Mouse (Mus musculus) kidney, adult 11 months (tissue): ENCODE measurements around the gene Man2a1.
A peak's percentile ranks its signal among the peaks of the same experiment; 100 is the strongest.

ENCODE experiments used
- DNase-seq: peaks from one replicate; pipeline ENCODE4 v3.0.0; 2022

Man2a1 gene

DNA sequence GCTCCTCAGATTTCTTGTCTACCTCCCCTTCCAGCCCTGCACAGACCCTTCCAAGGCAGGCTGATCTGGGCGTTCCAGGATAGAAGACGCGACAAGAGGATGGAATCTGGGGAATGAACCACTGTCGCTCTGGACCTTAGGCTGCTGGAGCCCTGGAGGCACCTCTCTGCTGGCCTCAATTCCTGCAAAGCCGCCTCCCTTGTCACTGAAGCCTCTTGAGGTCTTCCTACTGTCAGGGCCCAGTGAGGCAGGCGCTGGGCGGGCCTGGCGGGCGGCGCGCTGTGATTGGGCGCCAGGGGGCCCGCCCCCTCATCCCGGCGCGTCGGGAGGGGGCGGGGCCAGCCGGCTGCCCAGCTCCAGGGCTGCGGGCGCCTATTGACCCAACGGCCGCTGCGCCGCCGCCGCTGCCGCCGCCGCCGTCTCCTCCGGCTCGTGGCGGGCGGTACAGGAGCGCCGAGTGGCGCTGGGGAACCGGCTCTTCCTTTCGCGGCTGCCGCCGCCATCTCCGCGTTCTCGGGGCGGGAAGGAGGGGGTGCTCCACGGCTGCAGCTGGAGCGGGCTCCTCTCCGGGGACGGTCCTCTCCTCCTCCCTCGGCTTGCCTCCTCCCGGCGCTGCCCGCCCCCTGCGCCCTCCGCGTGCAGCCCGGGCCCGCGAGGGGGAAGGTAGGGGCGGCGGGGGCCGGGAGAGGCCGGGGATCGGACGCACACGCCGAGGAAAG is at the start of gene Man2a1:
Gene Man2a1, plus strand, starts transcription at position 365 of the 719 bp plus-strand sequence.
- peak; percentile 91 for DNase-seq

DNA sequence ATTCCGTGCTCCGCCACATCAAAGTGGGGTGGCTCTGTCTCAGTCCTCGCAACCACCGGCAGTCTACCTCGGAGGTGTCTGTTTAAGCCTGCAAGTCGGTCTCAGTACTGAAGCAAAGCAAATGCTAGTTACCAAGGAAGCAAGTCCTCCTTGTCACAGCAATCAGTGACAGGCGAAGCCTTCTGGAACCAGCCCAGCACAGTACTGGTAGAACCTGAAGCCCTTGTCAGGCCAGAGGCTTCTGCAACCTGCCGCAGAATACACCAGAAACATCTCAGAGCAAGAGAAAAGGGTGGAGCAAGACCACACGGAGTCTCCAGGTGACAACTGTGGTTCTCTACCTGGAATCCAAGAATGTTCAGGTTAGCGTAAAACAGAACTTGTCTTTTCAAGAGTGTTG is 47.2 kb upstream of the Man2a1 start:
- no peak for DNase-seq

DNA sequence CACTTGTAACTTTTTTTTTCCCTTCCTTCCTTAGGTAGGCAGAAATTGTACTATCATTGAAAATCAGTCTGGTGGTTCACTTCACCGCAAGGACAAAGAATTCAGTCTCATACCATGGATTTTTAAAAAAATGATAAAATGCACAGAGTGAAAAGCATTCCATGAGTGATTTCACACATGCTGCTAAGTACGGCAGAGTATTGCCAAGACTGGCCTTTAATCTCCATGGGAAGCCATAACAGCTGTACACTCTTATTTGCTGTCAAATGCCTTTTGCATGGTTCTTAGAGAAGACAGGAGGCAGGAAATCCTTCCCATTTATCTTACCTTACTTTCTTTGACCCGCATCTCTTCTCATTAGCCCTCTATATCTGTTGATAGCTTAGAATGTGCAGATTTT is 45.6 kb upstream of the Man2a1 start:
- no peak for DNase-seq

DNA sequence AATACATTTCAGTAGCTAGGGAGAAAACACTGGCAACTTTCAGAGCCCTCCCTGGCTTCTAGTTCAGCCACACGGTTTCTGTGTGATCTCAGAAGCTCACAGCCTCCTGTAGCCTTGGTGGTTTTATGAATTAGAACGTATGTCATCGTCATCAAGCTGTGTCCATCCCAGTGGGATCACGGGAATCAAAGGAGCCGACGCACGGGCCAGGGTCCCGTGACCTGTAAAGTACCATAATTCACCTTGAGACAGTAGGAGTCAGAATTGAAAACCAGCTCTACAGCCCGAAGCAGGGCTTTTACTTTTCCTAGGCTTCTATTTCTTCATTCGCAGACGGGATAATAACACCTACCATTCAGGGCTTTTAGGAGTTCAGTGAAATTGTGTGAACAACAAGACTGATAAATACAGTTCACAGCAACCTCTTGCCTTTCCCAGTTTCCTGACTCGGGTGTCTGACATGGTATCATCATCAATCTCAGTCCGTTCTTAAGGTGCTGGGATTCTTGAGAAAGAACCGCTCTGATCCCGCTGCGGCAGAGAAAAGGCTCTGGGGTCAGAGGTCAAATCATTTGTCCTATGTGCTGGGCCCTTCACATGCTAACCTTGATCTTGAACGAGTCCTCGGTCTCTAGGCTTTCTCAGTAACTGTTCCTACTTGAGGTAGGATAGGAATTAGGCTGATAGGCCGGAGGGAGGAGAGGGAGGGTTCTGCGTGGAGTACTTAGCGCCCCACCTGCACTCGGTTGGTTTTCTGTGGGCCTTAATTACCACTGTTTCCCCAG is 43.7 kb upstream of the Man2a1 start:
- no peak for DNase-seq

DNA sequence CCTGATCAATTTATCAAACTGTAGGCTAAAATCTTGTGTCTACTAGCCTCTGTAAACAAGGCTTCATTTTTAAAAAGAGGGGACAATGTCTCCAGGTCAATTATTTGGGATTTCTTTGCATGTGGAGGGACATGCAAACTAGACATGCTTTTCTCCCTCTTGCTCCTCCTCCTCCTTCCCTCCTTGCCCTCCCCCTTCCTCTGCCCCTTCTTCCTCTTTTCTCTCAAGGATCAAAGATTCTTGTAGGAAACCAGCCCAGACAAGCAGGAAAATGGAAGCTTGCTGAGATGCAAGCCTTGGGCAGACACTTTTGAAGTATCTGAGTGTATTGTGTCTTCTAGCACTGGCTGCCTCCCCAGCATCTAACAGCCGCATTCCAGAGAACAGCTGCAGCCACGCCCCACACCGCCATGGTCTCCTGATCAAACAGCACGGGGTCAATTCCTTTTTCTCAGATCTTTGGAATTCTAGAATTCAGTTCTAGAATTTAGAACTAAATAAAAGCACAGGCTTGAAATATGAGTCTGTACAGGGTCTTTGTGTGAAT is 41.5 kb upstream of the Man2a1 start:
- DNase-seq = no peak

DNA sequence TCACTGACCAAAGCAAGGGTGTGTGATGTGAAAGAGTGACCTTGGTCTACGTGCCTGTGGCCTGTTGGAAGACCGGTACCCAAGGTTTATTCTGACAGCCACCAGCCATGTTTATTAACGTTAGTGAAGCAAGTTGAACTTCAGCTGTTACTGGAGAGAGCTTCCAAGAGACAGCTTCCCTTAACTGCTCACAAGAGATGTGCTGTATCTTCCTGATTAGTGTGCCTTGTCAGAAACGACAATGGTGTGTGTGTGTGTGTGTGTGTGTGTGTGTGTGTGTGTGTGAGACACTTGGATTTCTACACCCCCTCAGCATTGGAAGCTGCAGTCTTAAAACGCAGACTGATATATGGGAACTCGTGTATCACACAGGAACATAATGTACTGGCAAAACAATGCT is 34.1 kb upstream of the Man2a1 start:
- no peak for DNase-seq

DNA sequence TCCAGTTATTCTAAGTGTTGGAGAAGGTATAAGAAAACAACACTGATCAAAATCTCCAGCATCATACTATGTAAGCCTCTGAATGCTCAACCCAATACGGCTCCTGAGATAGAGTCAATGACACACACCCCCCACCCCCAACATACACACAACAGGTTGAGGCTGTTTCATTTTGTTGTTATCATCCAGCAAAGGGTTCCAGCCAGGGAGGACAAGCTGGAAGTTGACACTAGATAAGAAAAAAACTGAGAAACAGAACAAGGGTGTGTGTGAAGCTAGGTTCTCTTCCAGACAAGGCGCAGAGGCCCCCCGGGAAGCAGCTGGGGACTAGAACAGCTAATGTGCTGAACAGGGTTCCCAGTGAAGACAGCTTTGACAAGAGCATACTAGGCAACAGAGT is 33.0 kb upstream of the Man2a1 start:
- DNase-seq = no peak

DNA sequence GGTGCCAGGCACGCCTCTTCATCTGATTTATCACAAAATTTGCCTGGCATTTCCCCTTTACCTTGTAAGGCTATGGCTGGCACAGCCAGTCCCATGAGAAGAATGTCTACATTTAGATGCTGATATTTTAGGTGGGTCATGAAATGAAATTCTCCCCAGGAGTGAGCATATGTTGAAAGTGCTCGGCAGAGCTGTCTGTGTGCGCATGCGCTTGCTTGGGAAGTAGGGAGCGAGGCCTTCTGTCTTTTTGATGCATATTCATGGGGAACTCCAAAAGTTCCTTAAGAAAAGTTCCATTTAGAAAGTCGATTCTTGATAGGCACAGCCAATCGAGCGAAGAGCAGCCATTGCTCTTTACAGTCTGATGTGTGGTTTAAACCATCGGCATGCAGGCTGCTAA is 26.6 kb upstream of the Man2a1 start:
- DNase-seq = no peak

- no peak for DNase-seq
These were observed 25.3 kb upstream of the Man2a1 start for GRCm38 (mm10) chr17:64575240-64575639.

DNA sequence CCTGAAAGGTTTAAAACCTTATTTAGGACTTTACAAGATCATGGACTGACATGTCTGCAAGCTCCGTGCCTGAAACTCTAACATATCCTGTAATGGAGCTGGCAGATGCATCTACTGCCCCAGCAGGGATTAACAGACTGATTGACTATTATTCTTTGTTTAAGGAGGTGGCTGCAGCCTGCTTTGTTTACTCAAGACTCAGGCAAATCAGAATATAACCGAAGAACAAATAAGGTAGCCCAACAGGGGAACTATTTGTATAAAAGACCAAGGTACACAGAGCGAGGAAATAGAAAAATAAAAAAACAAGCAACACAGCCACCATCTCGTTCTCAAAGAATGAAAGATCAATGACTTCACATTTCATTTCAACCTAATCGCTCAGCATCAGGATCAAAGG is 23.1 kb upstream of the Man2a1 start:
- no peak for DNase-seq

DNA sequence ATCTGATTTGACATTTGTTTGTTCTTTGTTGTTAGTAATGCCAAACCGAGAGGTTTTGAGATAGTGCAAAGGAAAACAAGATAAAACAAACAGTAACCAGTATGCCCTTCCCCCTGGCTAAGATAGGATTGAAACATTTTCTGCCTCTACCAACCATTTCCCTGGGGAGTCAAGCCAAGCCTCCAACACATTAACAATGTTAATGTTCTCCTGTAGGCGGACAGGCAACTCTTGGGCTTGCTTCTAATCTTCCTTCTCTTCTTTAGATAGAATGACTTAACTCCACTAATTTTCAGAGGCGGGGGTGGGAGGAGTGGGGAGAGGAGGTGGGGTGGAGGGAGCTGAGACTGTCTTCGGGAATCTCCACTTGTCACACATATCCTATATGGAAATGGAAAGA is 22.2 kb upstream of the Man2a1 start:
- DNase-seq = no peak

GRCm38 (mm10) chr17:64579696-64580095 is 20.8 kb upstream of the Man2a1 start:
- DNase-seq = no peak

- no peak for DNase-seq
These were observed 19.4 kb upstream of the Man2a1 start for GRCm38 (mm10) chr17:64581133-64581532.

GRCm38 (mm10) chr17:64581962-64582361 is 18.6 kb upstream of the Man2a1 start:
- DNase-seq = no peak

DNA sequence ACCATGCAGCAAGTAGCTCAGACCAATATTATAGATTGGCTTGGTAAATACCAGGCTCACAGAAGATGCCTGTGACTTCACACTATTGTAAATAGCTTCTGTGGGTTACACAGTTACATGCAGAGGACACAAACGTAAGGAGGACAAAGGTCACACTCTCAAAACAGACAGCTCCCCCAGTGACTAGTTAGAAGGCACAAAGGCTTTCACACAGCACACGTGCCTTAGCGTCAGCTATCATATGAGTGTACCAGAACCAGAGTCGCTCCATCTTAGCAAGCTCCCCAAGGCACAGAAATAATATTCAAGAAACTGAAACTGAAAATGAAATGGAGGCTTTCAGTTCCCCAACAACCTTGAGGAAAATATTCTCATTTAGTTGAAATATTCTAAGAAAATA is 10.1 kb upstream of the Man2a1 start:
- DNase-seq = no peak

DNA sequence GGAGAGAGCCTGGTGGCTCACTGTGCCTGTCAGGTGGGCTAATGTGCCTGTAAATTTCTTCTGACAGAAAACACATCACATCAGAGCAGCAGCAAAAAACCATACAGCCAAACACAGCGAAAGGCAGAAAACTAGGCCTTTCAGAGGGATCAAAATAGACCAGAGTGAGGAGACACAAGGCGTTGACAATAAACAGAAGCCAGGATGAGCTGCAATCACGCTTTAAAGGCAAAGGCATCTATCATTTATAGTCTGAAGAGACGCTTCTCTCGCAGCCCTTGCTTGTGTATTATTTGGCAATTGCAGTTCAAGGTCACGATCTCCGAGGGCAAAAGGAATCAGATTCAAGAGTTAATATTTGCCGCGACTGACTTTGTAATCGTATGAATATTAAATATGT is 9.2 kb upstream of the Man2a1 start:
- DNase-seq = no peak

- no peak for DNase-seq
These were observed 8.2 kb upstream of the Man2a1 start for GRCm38 (mm10) chr17:64592355-64592754.

DNA sequence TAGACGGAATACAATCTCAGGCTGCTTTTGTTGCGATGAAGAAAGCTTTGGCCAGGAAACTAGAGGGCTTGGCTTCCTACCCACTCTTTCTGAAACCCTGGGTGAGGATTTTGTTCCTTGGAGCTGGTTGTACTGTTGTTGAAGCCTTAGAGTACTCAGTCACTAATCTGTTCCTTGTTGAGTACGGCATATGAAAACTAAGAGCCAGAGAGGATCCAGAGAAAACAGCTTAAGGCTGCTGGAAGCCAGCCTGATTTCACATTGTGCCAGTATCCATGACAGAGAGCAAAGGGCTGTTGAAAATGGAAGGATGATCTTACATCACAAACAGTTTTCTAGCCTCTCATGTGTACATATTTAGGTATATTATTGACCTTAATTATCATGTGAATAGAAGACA is 7.7 kb upstream of the Man2a1 start:
- DNase-seq = no peak

DNA sequence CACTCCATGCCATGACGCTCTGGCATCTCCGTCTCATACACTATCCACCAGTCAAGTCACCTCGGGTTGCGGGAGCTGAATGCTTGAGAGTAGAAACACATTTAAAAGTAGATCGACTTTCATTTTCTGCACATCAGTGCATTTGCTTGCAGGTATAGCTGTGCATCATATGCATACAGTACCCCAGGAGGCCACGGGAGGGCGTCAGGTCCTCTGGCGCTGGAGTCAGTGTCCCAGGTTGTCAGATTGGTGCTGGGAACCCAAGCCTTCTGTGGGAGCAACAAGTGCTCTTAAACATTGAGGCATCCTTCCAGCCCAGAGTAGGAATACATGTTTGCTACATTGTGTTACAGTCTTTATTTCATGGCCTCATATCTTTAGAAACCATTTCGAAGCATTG is 2.8 kb upstream of the Man2a1 start:
- DNase-seq = no peak

DNA sequence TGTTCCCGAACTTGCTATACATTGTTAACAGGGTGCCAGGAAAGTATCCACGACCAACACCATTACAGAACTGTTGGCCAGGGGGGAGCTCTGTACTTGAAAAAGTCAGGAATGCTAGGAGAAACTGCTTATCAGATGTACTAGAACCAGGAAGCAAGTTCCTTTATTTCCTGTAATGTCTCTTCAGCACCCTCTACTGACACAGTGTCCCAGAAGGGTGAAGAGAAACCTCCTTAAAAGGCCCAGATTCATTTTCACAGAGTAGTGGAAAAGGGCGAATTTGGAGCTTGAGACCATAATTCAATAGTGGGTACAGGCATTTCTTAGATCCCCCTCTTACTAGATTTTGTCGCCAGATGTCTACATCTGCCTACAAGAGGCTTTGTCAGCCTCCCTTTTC is 620 bp upstream of the Man2a1 start:
- peak; percentile 46 for DNase-seq

- peak; percentile 64 for DNase-seq
These were observed 685 bp downstream of the Man2a1 start for GRCm38 (mm10) chr17:64601091-64601750.

DNA sequence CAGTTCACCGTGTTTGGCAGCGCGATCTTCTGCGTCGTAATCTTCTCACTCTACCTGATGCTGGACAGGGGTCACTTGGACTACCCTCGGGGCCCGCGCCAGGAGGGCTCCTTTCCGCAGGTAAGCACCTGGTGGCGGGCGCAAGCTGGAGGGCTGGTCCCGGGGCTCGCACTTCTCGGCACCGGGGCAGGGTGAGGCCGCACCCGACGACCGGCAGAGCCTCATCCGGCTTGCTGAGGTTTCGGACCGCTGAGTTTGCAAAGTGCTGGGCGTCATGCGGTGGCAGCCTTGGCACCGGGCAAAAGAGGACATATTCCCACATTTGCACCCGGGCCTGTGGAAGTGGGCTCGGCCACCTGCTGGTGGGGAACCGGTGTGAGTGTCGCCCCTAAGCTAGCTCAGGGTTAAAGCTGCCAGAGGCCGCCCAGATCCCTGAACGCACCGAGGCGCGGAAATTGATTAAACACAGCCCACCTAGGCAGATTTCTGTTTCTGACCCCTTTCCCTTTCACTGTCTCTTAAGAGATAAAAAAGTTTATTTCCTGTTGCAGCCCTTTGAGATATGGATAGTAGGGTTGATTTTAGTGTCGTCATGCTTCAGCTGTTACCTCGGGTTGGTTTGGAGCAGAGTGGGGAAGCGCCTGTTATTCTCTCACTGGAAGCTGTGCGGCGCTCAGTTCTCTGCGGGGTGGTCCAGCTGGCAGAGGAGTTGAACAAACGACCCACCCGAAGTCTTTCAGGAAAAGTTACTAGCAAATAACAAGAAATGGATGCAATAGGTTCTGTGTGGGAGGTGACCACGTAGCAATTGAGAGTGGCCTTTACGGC is 1.4 kb downstream of the Man2a1 start:
- DNase-seq = peak; percentile 53

- no peak for DNase-seq
These were observed 2.6 kb downstream of the Man2a1 start for GRCm38 (mm10) chr17:64603134-64603533.
